Mouse (Mus musculus) erythroblast, embryonic 14.5 days (primary cell): ENCODE measurements at regions not wholly inside any gene's neighbourhood (a gene's known extent, or its start where the extent isn't known, plus 50 kb on each side); places are given as distances from the start of the nearest gene placed in this dataset.

Experiments
- H3K27me3 ChIP-seq: 2 replicates; pipeline ENCODE4 v1.6.1; 2012; ENCODE audit warnings: inconsistent platforms; ENCODE audit not compliant: control insufficient read depth
- H3K36me3 ChIP-seq: 2 replicates; pipeline ENCODE4 v1.6.1; 2012; ENCODE audit warnings: mild to moderate bottlenecking, inconsistent platforms; ENCODE audit not compliant: control insufficient read depth
- H3K4me1 ChIP-seq: 2 replicates; pipeline ENCODE4 v1.6.1; 2012; ENCODE audit warnings: inconsistent platforms; ENCODE audit not compliant: control insufficient read depth
- H3K4me3 ChIP-seq: replicated peaks from 2 replicates; pipeline ENCODE3; 2012; ENCODE audit warnings: moderate library complexity, mild to moderate bottlenecking, inconsistent platforms
- H3K9me3 ChIP-seq: 2 replicates; pipeline ENCODE4 v1.6.1; 2012; ENCODE audit warnings: low read length, inconsistent platforms, mixed read lengths; ENCODE audit not compliant: control insufficient read depth
- GATA1 ChIP-seq: IDR thresholded peaks from 2 replicates; pipeline ENCODE4 v1.6.1; 2012; ENCODE audit warnings: low read length, inconsistent platforms, mixed read lengths
- TAL1 ChIP-seq: IDR thresholded peaks from 3 replicates; pipeline ENCODE4 v1.6.1; 2012; ENCODE audit warnings: low read length, inconsistent platforms, mixed read lengths

- Histone ChIP-seq H3K36me3 (no peaks in the 10 kb centered on the region), H3K4me3 (no peak overlapping the region), H3K27me3 (peaks cover 5% of the 10 kb centered on the region; the same call in 1 of the 2 replicates), H3K9me3 (peaks cover 55% of the 10 kb centered on the region), H3K4me1 (no peaks in the 10 kb centered on the region; the same call in 1 of the 2 replicates)
- TF ChIP-seq TAL1 (no peak), GATA1 (no peak)
These were observed 486.0 kb downstream of the Ajap1 start for GRCm38 (mm10) chr4:152996641-152997040.

DNA sequence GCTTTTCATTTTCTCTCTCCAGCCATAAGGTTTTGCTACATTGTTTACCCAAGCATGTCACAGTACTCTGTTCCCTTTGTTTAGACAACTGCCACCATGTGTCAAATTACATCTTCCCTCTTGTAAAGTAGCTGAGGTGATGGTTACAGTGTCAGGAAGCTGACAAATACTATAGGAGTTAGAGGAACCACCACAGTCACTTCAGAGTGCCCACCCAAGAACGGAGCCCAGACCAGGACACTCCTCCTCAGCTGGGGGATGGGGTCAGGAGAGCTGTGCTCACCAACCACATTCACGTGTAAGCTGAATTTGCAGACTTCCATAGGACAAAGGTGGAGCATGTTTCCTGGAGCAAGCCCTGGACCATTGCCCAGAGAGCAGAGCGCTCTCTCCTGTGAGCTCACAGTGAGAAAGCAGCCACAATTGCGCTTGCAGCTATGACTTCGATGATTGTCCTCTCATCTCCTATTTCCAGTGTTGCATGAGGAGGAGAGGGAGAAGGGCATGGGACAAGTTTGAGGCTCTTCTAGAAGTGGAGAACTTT lies 487.5 kb downstream of the Ajap1 start:
- no peak for TF ChIP-seq TAL1
- TF ChIP-seq GATA1 = no peak
- peaks cover 46% of the 10 kb centered on the region for H3K9me3 ChIP-seq
- peaks cover 7% of the 10 kb centered on the region; the same call in 1 of the 2 replicates for H3K27me3 ChIP-seq
- H3K36me3 ChIP-seq = no peaks in the 10 kb centered on the region
- no peak overlapping the region for H3K4me3 ChIP-seq
- H3K4me1 ChIP-seq = no peaks in the 10 kb centered on the region; the same call in 1 of the 2 replicates

GRCm38 (mm10) chr4:152994206-152994605 lies 488.4 kb downstream of the Ajap1 start:
- Histone ChIP-seq H3K36me3 (no peaks in the 10 kb centered on the region), H3K4me1 (no peaks in the 10 kb centered on the region; the same call in 1 of the 2 replicates), H3K4me3 (no peak overlapping the region), H3K9me3 (peaks cover 44% of the 10 kb centered on the region), H3K27me3 (peaks cover 7% of the 10 kb centered on the region; the same call in 1 of the 2 replicates)
- no peak for TF ChIP-seq GATA1
- no peak for TF ChIP-seq TAL1

GRCm38 (mm10) chr4:152990266-152990665 lies 492.3 kb downstream of the Ajap1 start:
- no peaks in the 10 kb centered on the region; the same call in 1 of the 2 replicates for H3K4me1 ChIP-seq
- peaks cover 38% of the 10 kb centered on the region for H3K9me3 ChIP-seq
- no peak overlapping the region for H3K4me3 ChIP-seq
- no peaks in the 10 kb centered on the region for H3K36me3 ChIP-seq
- H3K27me3 ChIP-seq = peaks cover 7% of the 10 kb centered on the region; the same call in 1 of the 2 replicates
- TF ChIP-seq GATA1 (no peak), TAL1 (no peak)

GRCm38 (mm10) chr4:152987726-152988125 lies 494.9 kb downstream of the Ajap1 start:
- Histone ChIP-seq H3K36me3 (no peaks in the 10 kb centered on the region), H3K4me1 (no peaks in the 10 kb centered on the region), H3K9me3 (peaks cover 35% of the 10 kb centered on the region), H3K27me3 (peaks cover 7% of the 10 kb centered on the region; the same call in 1 of the 2 replicates), H3K4me3 (no peak overlapping the region)
- no peak for TF ChIP-seq GATA1
- no peak for TF ChIP-seq TAL1

- no peaks in the 10 kb centered on the region for H3K36me3 ChIP-seq
- TF ChIP-seq GATA1 (no peak), TAL1 (no peak)
- H3K4me3 ChIP-seq = no peak overlapping the region
- H3K27me3 ChIP-seq = no peaks in the 10 kb centered on the region; the same call in 1 of the 2 replicates
- no peaks in the 10 kb centered on the region for H3K4me1 ChIP-seq
- peaks cover 47% of the 10 kb centered on the region for H3K9me3 ChIP-seq
These were observed 497.5 kb upstream of the Kcnab2 start for GRCm38 (mm10) chr4:152975012-152975675.

DNA sequence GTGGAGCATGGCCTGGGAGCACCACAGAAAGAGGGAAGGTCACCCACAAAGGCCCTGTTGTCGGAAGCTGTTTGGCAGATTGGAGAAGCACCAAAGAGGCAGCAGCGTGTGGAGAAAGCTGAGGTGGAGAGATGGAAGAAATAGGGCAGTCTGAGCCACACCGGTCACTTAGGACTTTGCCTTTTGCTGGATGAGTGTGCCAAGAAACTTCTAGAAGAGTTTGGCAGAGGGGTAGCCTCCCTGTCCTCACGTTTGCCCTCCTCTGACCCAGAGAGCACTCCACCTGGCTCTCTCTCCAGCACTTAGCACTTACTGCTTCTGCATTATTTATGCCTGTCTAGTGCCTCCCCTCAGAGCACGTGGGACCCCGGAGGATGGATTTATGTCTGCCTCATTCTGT lies 485.3 kb upstream of the Kcnab2 start:
- H3K4me3 ChIP-seq = no peak overlapping the region
- TF ChIP-seq TAL1 (no peak), GATA1 (no peak)
- no peaks in the 10 kb centered on the region for H3K36me3 ChIP-seq
- H3K27me3 ChIP-seq = no peaks in the 10 kb centered on the region; the same call in 1 of the 2 replicates
- H3K9me3 ChIP-seq = peaks cover 40% of the 10 kb centered on the region
- peaks cover 4% of the 10 kb centered on the region for H3K4me1 ChIP-seq

- Histone ChIP-seq H3K27me3 (no peaks in the 10 kb centered on the region; the same call in 1 of the 2 replicates), H3K36me3 (no peaks in the 10 kb centered on the region), H3K9me3 (peaks cover 35% of the 10 kb centered on the region), H3K4me3 (no peak overlapping the region), H3K4me1 (peaks cover 4% of the 10 kb centered on the region)
- no peak for TF ChIP-seq TAL1
- TF ChIP-seq GATA1 = no peak
These were observed 484.5 kb upstream of the Kcnab2 start for GRCm38 (mm10) chr4:152962165-152962564.

DNA sequence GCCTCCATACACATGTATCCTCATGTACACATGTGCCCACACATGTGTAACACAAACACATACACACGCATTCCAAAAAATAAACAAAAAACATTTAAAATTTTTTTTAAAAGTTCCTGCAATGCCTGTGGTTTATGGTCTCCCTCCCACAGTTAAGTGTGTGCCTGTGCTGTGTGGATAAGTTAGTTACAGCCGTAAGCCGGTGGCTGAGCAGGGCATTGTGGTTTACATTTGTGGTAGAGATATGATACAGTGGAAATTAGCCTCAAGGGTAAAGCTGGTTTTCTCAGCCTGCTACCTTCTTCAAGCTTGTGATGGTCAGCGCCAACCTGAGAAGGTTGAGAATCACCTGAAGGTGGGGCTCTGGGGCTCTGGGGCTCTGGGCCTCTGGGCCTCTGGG lies 484.0 kb upstream of the Kcnab2 start:
- no peaks in the 10 kb centered on the region for H3K36me3 ChIP-seq
- TF ChIP-seq TAL1 (no peak), GATA1 (no peak)
- H3K27me3 ChIP-seq = no peaks in the 10 kb centered on the region; the same call in 1 of the 2 replicates
- H3K4me1 ChIP-seq = peaks cover 4% of the 10 kb centered on the region
- H3K9me3 ChIP-seq = peaks cover 34% of the 10 kb centered on the region
- no peak overlapping the region for H3K4me3 ChIP-seq
